Mouse (Mus musculus) hindbrain, embryonic 16.5 days (tissue): ENCODE measurements at regions not wholly inside any gene's neighbourhood (a gene's known extent, or its start where the extent isn't known, plus 50 kb on each side); places are given as distances from the start of the nearest gene placed in this dataset.

ENCODE experiments used
- ATAC-seq: fragments of 200-750 bp; cut with Nextera tagmentation; 2 replicates; pipeline ENCODE4 v1.8.0; 2017; ENCODE audit warnings: moderate TSS enrichment, moderate library complexity
- H3K27ac ChIP-seq: fragments of 300-500 bp; sonication (generic); 2 replicates; pipeline ENCODE4 v1.5.1; 2014; ENCODE audit warnings: low read depth, mild to moderate bottlenecking, control low read depth, low read length, moderate library complexity
- H3K27me3 ChIP-seq: fragments of 300-500 bp; sonication (generic); replicated peaks from 2 replicates; pipeline ENCODE4 v1.6.1; 2014; ENCODE audit warnings: low read length; ENCODE audit not compliant: control insufficient read depth, insufficient read depth
- H3K36me3 ChIP-seq: fragments of 300-500 bp; sonication (generic); 2 replicates; pipeline ENCODE4 v1.6.1; 2014; ENCODE audit warnings: mild to moderate bottlenecking, low read length, moderate library complexity, mixed read lengths; ENCODE audit not compliant: control insufficient read depth, insufficient read depth
- H3K4me1 ChIP-seq: fragments of 300-500 bp; sonication (generic); 2 replicates; pipeline ENCODE4 v1.6.1; 2014; ENCODE audit warnings: low read depth, low read length; ENCODE audit not compliant: control insufficient read depth, insufficient read depth
- H3K4me2 ChIP-seq: fragments of 300-500 bp; sonication (generic); 2 replicates; pipeline ENCODE4 v1.6.1; 2014; ENCODE audit warnings: mild to moderate bottlenecking, low read length, control low read depth, moderate library complexity
- H3K4me3 ChIP-seq: fragments of 300-500 bp; sonication (generic); 2 replicates; pipeline ENCODE4 v1.5.1; 2014; ENCODE audit warnings: mild to moderate bottlenecking, low read length, control low read depth, moderate library complexity
- H3K9ac ChIP-seq: fragments of 300-500 bp; sonication (generic); 2 replicates; pipeline ENCODE4 v1.6.1; 2014; ENCODE audit warnings: low read depth, mild to moderate bottlenecking, control low read depth, low read length, moderate library complexity
- H3K9me3 ChIP-seq: fragments of 300-500 bp; sonication (generic); 2 replicates; pipeline ENCODE4 v1.6.1; 2014; ENCODE audit warnings: mild to moderate bottlenecking, low read length, moderate library complexity; ENCODE audit not compliant: control insufficient read depth
- WGBS: fragments of 180-500 bp; shearing (Covaris S2); extraction: QIAGEN DNeasy Blood & Tissue Kit; methylation state at CpG from one replicate; pipeline ENCODE4 v1.1.7; 2014; 5-methylcytosine and 5-hydroxymethylcytosine counted together

GRCm38 (mm10) chr8:82265745-82266144 lies 137.3 kb downstream of the Il15 start:
- Histone ChIP-seq H3K4me1 (no peaks in the 10 kb centered on the region), H3K4me3 (no peak overlapping the region), H3K9me3 (no peaks in the 10 kb centered on the region), H3K36me3 (no peaks in the 10 kb centered on the region), H3K27me3 (no peaks in the 10 kb centered on the region), H3K4me2 (no peak overlapping the region), H3K27ac (no peak overlapping the region), H3K9ac (no peak overlapping the region)
- ATAC-seq, result no peak
- WGBS, result 62% methylated on average over 3 of the region's 3 CpGs

GRCm38 (mm10) chr8:82262196-82262595 lies 140.8 kb downstream of the Il15 start:
- ATAC-seq, result no peak
- Histone ChIP-seq H3K27ac (no peak overlapping the region), H3K4me3 (no peak overlapping the region), H3K36me3 (no peaks in the 10 kb centered on the region), H3K9ac (no peak overlapping the region), H3K4me2 (no peak overlapping the region), H3K27me3 (no peaks in the 10 kb centered on the region), H3K4me1 (no peaks in the 10 kb centered on the region), H3K9me3 (no peaks in the 10 kb centered on the region)
- 74% methylated on average over 4 of the region's 4 CpGs for WGBS

- no peak overlapping the region for H3K4me2 ChIP-seq
- no peak overlapping the region for H3K9ac ChIP-seq
- no peak overlapping the region for H3K4me3 ChIP-seq
- H3K4me1 ChIP-seq, result no peaks in the 10 kb centered on the region
- no peak for ATAC-seq
- H3K27ac ChIP-seq, result no peak overlapping the region
- WGBS, result 81% methylated on average over 1 of the region's 1 CpGs
- H3K27me3 ChIP-seq, result no peaks in the 10 kb centered on the region
- no peaks in the 10 kb centered on the region for H3K36me3 ChIP-seq
- no peaks in the 10 kb centered on the region for H3K9me3 ChIP-seq
Observed at GRCm38 (mm10) chr8:82260613-82261012, 142.4 kb downstream of the Il15 start.

- no peak for ATAC-seq
- H3K9ac ChIP-seq, result no peak overlapping the region
- WGBS, result 76% methylated on average over 2 of the region's 2 CpGs
Observed at GRCm38 (mm10) chr8:82255815-82256214, 147.2 kb downstream of the Il15 start.

GRCm38 (mm10) chr8:82252406-82252805 lies 150.6 kb downstream of the Il15 start:
- Histone ChIP-seq H3K4me2 (no peak overlapping the region), H3K9me3 (no peaks in the 10 kb centered on the region), H3K36me3 (no peaks in the 10 kb centered on the region), H3K27ac (no peak overlapping the region), H3K4me3 (no peak overlapping the region), H3K4me1 (no peaks in the 10 kb centered on the region), H3K9ac (no peak overlapping the region), H3K27me3 (no peaks in the 10 kb centered on the region)
- ATAC-seq, result no peak; the same call in 1 of the 2 replicates

More at GRCm38 (mm10) chr8:82255815-82256214, 147.2 kb downstream of the Il15 start:
- Histone ChIP-seq H3K27ac (no peak overlapping the region), H3K9me3 (no peaks in the 10 kb centered on the region), H3K4me1 (no peaks in the 10 kb centered on the region), H3K4me3 (no peak overlapping the region), H3K36me3 (no peaks in the 10 kb centered on the region), H3K27me3 (no peaks in the 10 kb centered on the region), H3K4me2 (no peak overlapping the region)

- Histone ChIP-seq H3K27ac (no peak overlapping the region), H3K4me1 (no peaks in the 10 kb centered on the region), H3K9ac (no peak overlapping the region), H3K9me3 (no peaks in the 10 kb centered on the region), H3K4me3 (no peak overlapping the region), H3K36me3 (no peaks in the 10 kb centered on the region), H3K4me2 (no peak overlapping the region), H3K27me3 (no peaks in the 10 kb centered on the region)
- WGBS, result 90% methylated on average over 3 of the region's 3 CpGs
- no peak for ATAC-seq
Observed at GRCm38 (mm10) chr8:82249841-82250577, 153.0 kb downstream of the Il15 start.

- no peaks in the 10 kb centered on the region for H3K36me3 ChIP-seq
- no peaks in the 10 kb centered on the region for H3K27me3 ChIP-seq
- H3K4me1 ChIP-seq, result no peaks in the 10 kb centered on the region
- no peaks in the 10 kb centered on the region for H3K9me3 ChIP-seq
- 69% methylated on average over 2 of the region's 2 CpGs for WGBS
- no peak overlapping the region for H3K9ac ChIP-seq
- H3K4me2 ChIP-seq, result no peak overlapping the region
- no peak for ATAC-seq
- no peak overlapping the region for H3K4me3 ChIP-seq
- H3K27ac ChIP-seq, result no peak overlapping the region
Observed at GRCm38 (mm10) chr8:82244076-82244475, 158.9 kb downstream of the Il15 start.

GRCm38 (mm10) chr8:82229883-82230282 lies 173.1 kb downstream of the Il15 start:
- Histone ChIP-seq H3K4me3 (no peak overlapping the region), H3K9ac (no peak overlapping the region), H3K36me3 (no peaks in the 10 kb centered on the region), H3K27ac (no peak overlapping the region), H3K4me2 (no peak overlapping the region), H3K9me3 (no peaks in the 10 kb centered on the region), H3K27me3 (no peaks in the 10 kb centered on the region), H3K4me1 (no peaks in the 10 kb centered on the region)
- 69% methylated on average over 2 of the region's 2 CpGs for WGBS
- ATAC-seq, result no peak

GRCm38 (mm10) chr8:82201746-82202145 lies 201.3 kb downstream of the Il15 start:
- WGBS, result 59% methylated on average over 3 of the region's 3 CpGs
- H3K27ac ChIP-seq, result no peak overlapping the region
- ATAC-seq, result no peak
- H3K9ac ChIP-seq, result no peak overlapping the region
- no peaks in the 10 kb centered on the region for H3K27me3 ChIP-seq
- H3K9me3 ChIP-seq, result no peaks in the 10 kb centered on the region
- no peak overlapping the region for H3K4me2 ChIP-seq
- no peaks in the 10 kb centered on the region for H3K4me1 ChIP-seq
- no peaks in the 10 kb centered on the region for H3K36me3 ChIP-seq
- no peak overlapping the region for H3K4me3 ChIP-seq
